Mouse (Mus musculus): ENCODE results near the gene Plxdc1. TPM values are rescaled to one million over a fixed set of nuclear protein-coding genes. Genes with fewer than 3 reads are reported as not detected.
A peak's percentile ranks its signal among the peaks of the same experiment; 100 is the strongest.

Plxdc1 gene
- 1.4 and 1.5 TPM in 2 replicates for polyA plus RNA-seq (2015; fragmentation: Nextera tagmentation; extraction: Ambion mirVana)

- Histone ChIP-seq H3K9ac (peak within 1 kb of the TSS; percentile 33), H3K27me3 (peaks cover 24% of the 10 kb centered on the region), H3K4me2 (peak within 1 kb of the TSS; percentile 87), H3K27ac (replicated peaks) (peak within 1 kb of the TSS; percentile 82; the same call in 1 of the 2 replicates), H3K9me3 (no peaks in the 10 kb centered on the region), H3K36me3 (no peaks in the 10 kb centered on the region), H3K4me3 (peak within 1 kb of the TSS; percentile 77), H3K4me1 (replicated peaks) (peaks cover 30% of the 10 kb centered on the region)
- no peak for ATAC-seq (ENCODE audit: low FRiP score, low read depth)
- WGBS, result 2% methylated on average over 67 of the region's 74 CpGs
Measured at GRCm38 (mm10) chr11:97985727-97986677, at the start of gene Plxdc1. Gene Plxdc1, minus strand, starts transcription at chr11:97986444.

- Histone ChIP-seq H3K9ac (peak overlapping the region; percentile 37), H3K27me3 (no peaks in the 10 kb centered on the region), H3K4me1 (replicated peaks) (peaks cover 25% of the 10 kb centered on the region), H3K9me3 (no peaks in the 10 kb centered on the region), H3K27ac (replicated peaks) (peak overlapping the region; percentile 23), H3K4me2 (peak overlapping the region; percentile 64), H3K36me3 (peaks cover 4% of the 10 kb centered on the region), H3K4me3 (peak overlapping the region; percentile 33)
- ATAC-seq (ENCODE audit: low FRiP score, low read depth), result peak; percentile 62
- under 1% methylated on average over 27 of the region's 27 CpGs for WGBS
Measured at GRCm38 (mm10) chr11:98035977-98036377, 49.7 kb upstream of the Plxdc1 start.

- Histone ChIP-seq H3K4me2 (no peak overlapping the region), H3K27ac (replicated peaks) (peak overlapping the region; percentile 49), H3K4me3 (no peak overlapping the region), H3K9me3 (no peaks in the 10 kb centered on the region), H3K36me3 (peaks cover 16% of the 10 kb centered on the region), H3K9ac (no peak overlapping the region), H3K27me3 (no peaks in the 10 kb centered on the region), H3K4me1 (replicated peaks) (peaks cover 25% of the 10 kb centered on the region)
- ATAC-seq (ENCODE audit: low FRiP score, low read depth), result peak; percentile 48; the same call in 1 of the 2 replicates
- 15% methylated on average over 4 of the region's 4 CpGs for WGBS
Measured at GRCm38 (mm10) chr11:98034840-98035239, 48.6 kb upstream of the Plxdc1 start.

GRCm38 (mm10) chr11:98034061-98034460 is 47.8 kb upstream of the Plxdc1 start:
- H3K4me1 ChIP-seq (replicated peaks), result peaks cover 25% of the 10 kb centered on the region
- WGBS, result 83% methylated on average over 5 of the region's 5 CpGs
- no peak overlapping the region for H3K9ac ChIP-seq
- H3K9me3 ChIP-seq, result no peaks in the 10 kb centered on the region
- no peak for ATAC-seq (ENCODE audit: low FRiP score, low read depth)
- peaks cover 23% of the 10 kb centered on the region for H3K36me3 ChIP-seq
- no peak overlapping the region for H3K27ac ChIP-seq (replicated peaks)
- H3K27me3 ChIP-seq, result no peaks in the 10 kb centered on the region
- H3K4me3 ChIP-seq, result no peak overlapping the region
- H3K4me2 ChIP-seq, result no peak overlapping the region

- no peak overlapping the region for H3K4me2 ChIP-seq
- H3K27me3 ChIP-seq, result no peaks in the 10 kb centered on the region
- H3K4me1 ChIP-seq (replicated peaks), result peaks cover 35% of the 10 kb centered on the region
- H3K27ac ChIP-seq (replicated peaks), result no peak overlapping the region
- H3K4me3 ChIP-seq, result no peak overlapping the region
- no peak overlapping the region for H3K9ac ChIP-seq
- no peaks in the 10 kb centered on the region for H3K9me3 ChIP-seq
- WGBS, result 2% methylated on average over 5 of the region's 5 CpGs
- peaks cover 34% of the 10 kb centered on the region for H3K36me3 ChIP-seq
- no peak for ATAC-seq (ENCODE audit: low FRiP score, low read depth)
Measured at GRCm38 (mm10) chr11:98031443-98031770, 45.2 kb upstream of the Plxdc1 start.

GRCm38 (mm10) chr11:98030701-98031442 is 44.6 kb upstream of the Plxdc1 start:
- no peak for ATAC-seq (ENCODE audit: low FRiP score, low read depth)
- no peaks in the 10 kb centered on the region for H3K27me3 ChIP-seq
- no peak overlapping the region for H3K4me2 ChIP-seq
- H3K36me3 ChIP-seq, result peaks cover 34% of the 10 kb centered on the region
- no peak overlapping the region for H3K4me3 ChIP-seq
- peaks cover 32% of the 10 kb centered on the region for H3K4me1 ChIP-seq (replicated peaks)
- 51% methylated on average over 5 of the region's 5 CpGs for WGBS
- H3K9me3 ChIP-seq, result no peaks in the 10 kb centered on the region
- H3K9ac ChIP-seq, result no peak overlapping the region
- no peak overlapping the region for H3K27ac ChIP-seq (replicated peaks)

GRCm38 (mm10) chr11:98027785-98028184 is 41.5 kb upstream of the Plxdc1 start:
- Histone ChIP-seq H3K9ac (peak overlapping the region; percentile 97), H3K36me3 (peaks cover 34% of the 10 kb centered on the region), H3K4me2 (peak overlapping the region; percentile 86), H3K27ac (replicated peaks) (no peak overlapping the region), H3K9me3 (no peaks in the 10 kb centered on the region), H3K27me3 (no peaks in the 10 kb centered on the region), H3K4me3 (peak overlapping the region; percentile 87), H3K4me1 (replicated peaks) (peaks cover 33% of the 10 kb centered on the region)
- no peak for ATAC-seq (ENCODE audit: low FRiP score, low read depth)
- WGBS, result 25% methylated on average over 7 of the region's 7 CpGs

- WGBS, result under 1% methylated on average over 18 of the region's 18 CpGs
Measured at GRCm38 (mm10) chr11:98027297-98027688, 41.0 kb upstream of the Plxdc1 start.

GRCm38 (mm10) chr11:98026570-98027296 is 40.5 kb upstream of the Plxdc1 start, which contains the start of gene Rpl19:
Gene Rpl19, plus strand, starts transcription at chr11:98026710.
- Histone ChIP-seq H3K4me2 (peak within 1 kb of the TSS; percentile 86), H3K27me3 (no peaks in the 10 kb centered on the region), H3K36me3 (peaks cover 34% of the 10 kb centered on the region), H3K27ac (replicated peaks) (peak within 1 kb of the TSS; percentile 87), H3K9me3 (no peaks in the 10 kb centered on the region), H3K4me1 (replicated peaks) (peaks cover 30% of the 10 kb centered on the region), H3K9ac (peak within 1 kb of the TSS; percentile 97), H3K4me3 (peak within 1 kb of the TSS; percentile 87)
- WGBS, result under 1% methylated on average over 61 of the region's 69 CpGs
- peak; percentile 69 for ATAC-seq (ENCODE audit: low FRiP score, low read depth)

More at GRCm38 (mm10) chr11:98027297-98027688, 41.0 kb upstream of the Plxdc1 start:
- Histone ChIP-seq H3K4me1 (replicated peaks) (peaks cover 33% of the 10 kb centered on the region), H3K4me3 (peak overlapping the region; percentile 87), H3K4me2 (peak overlapping the region; percentile 86), H3K9me3 (no peaks in the 10 kb centered on the region), H3K9ac (peak overlapping the region; percentile 97), H3K36me3 (peaks cover 34% of the 10 kb centered on the region), H3K27ac (replicated peaks) (peak overlapping the region; percentile 87), H3K27me3 (no peaks in the 10 kb centered on the region)
- no peak for ATAC-seq (ENCODE audit: low FRiP score, low read depth)

GRCm38 (mm10) chr11:98026248-98026569 is 40.0 kb upstream of the Plxdc1 start:
- Histone ChIP-seq H3K9ac (peak overlapping the region; percentile 97), H3K36me3 (peaks cover 32% of the 10 kb centered on the region), H3K27me3 (no peaks in the 10 kb centered on the region), H3K4me3 (peak overlapping the region; percentile 87), H3K4me1 (replicated peaks) (peaks cover 34% of the 10 kb centered on the region), H3K27ac (replicated peaks) (peak overlapping the region; percentile 87), H3K9me3 (no peaks in the 10 kb centered on the region), H3K4me2 (peak overlapping the region; percentile 86)
- WGBS, result 5% methylated on average over 15 of the region's 15 CpGs
- ATAC-seq (ENCODE audit: low FRiP score, low read depth), result no peak

GRCm38 (mm10) chr11:98024516-98024915 is 38.3 kb upstream of the Plxdc1 start:
- Histone ChIP-seq H3K4me1 (replicated peaks) (peaks cover 51% of the 10 kb centered on the region), H3K4me3 (no peak overlapping the region), H3K27ac (replicated peaks) (no peak overlapping the region), H3K9ac (no peak overlapping the region), H3K36me3 (peaks cover 15% of the 10 kb centered on the region), H3K9me3 (no peaks in the 10 kb centered on the region), H3K4me2 (no peak overlapping the region), H3K27me3 (no peaks in the 10 kb centered on the region)
- WGBS, result 91% methylated on average over 3 of the region's 3 CpGs
- ATAC-seq (ENCODE audit: low FRiP score, low read depth), result no peak
